Mouse (Mus musculus): Measurements from ENCODE around the gene Cdc14a.

GRCm38 (mm10) chr3:116450741-116451140 lies 26.9 kb upstream of the Cdc14a start:
- TF ChIP-seq POLR2A (IDR thresholded peaks at IDR 0.05; ENCODE audit: insufficient read depth, low read depth, low read length) (no peak), CTCF (IDR thresholded peaks at IDR 0.05) (no peak)

Data from heart, adult 2 months (tissue).